Mouse (Mus musculus) liver, embryonic 13.5 days (tissue): ENCODE measurements around the gene Gpr83. TPM values are rescaled to one million over a fixed set of nuclear protein-coding genes. Genes with fewer than 3 reads are reported as not detected.

ENCODE experiments used
- ATAC-seq: fragments of 200-750 bp; cut with Nextera tagmentation; 2 replicates; pipeline ENCODE4 v1.8.0; 2017; ENCODE audit warnings: low read depth, mild to moderate bottlenecking, moderate number of reproducible peaks, moderate library complexity
- DNase-seq: peaks from one replicate; pipeline ENCODE4 v3.0.0; 2022
- H3K27ac ChIP-seq: fragments of 300-500 bp; sonication (generic); 2 replicates; pipeline ENCODE4 v1.5.1; 2015; ENCODE audit warnings: moderate library complexity, mild to moderate bottlenecking, inconsistent platforms
- H3K27me3 ChIP-seq: fragments of 300-500 bp; sonication (generic); 2 replicates; pipeline ENCODE4 v1.6.1; 2015; ENCODE audit warnings: mild to moderate bottlenecking, inconsistent platforms
- H3K36me3 ChIP-seq: fragments of 300-500 bp; sonication (generic); 2 replicates; pipeline ENCODE4 v1.6.1; 2015; ENCODE audit warnings: mild to moderate bottlenecking, inconsistent platforms
- H3K4me1 ChIP-seq: fragments of 300-500 bp; sonication (generic); replicated peaks from 2 replicates; pipeline ENCODE4 v1.6.1; 2015; ENCODE audit warnings: inconsistent platforms
- H3K4me2 ChIP-seq: fragments of 300-500 bp; sonication (generic); 2 replicates; pipeline ENCODE4 v1.6.1; 2015; ENCODE audit warnings: inconsistent platforms, mild to moderate bottlenecking, moderate library complexity
- H3K4me3 ChIP-seq: fragments of 300-500 bp; sonication (generic); replicated peaks from 2 replicates; pipeline ENCODE4 v1.5.1; 2015; ENCODE audit warnings: mild to moderate bottlenecking, inconsistent platforms
- H3K9ac ChIP-seq: fragments of 300-500 bp; sonication (generic); 2 replicates; pipeline ENCODE4 v1.6.1; 2015; ENCODE audit warnings: mild to moderate bottlenecking, inconsistent platforms
- H3K9me3 ChIP-seq: fragments of 300-500 bp; sonication (generic); replicated peaks from 2 replicates; pipeline ENCODE4 v1.6.1; 2016; ENCODE audit warnings: inconsistent platforms
- WGBS: fragments of 180-500 bp; shearing (Covaris S2); methylation state at CpG from one replicate; pipeline ENCODE4 v1.1.7; 2015; ENCODE audit not compliant: insufficient replicate concordance; 5-methylcytosine and 5-hydroxymethylcytosine counted together
- polyA plus RNA-seq: library from polyadenylated mRNA; unstranded; fragments of >200 nt; fragmentation: Nextera tagmentation; extraction: Ambion mirVana; gene quantifications from 2 replicates; pipeline ENCODE4 v1.2.1, GENCODE M21; 2015

The Gpr83 gene
- polyA plus RNA-seq, 1 experiment from 2014 or later: 0.05 TPM

DNA sequence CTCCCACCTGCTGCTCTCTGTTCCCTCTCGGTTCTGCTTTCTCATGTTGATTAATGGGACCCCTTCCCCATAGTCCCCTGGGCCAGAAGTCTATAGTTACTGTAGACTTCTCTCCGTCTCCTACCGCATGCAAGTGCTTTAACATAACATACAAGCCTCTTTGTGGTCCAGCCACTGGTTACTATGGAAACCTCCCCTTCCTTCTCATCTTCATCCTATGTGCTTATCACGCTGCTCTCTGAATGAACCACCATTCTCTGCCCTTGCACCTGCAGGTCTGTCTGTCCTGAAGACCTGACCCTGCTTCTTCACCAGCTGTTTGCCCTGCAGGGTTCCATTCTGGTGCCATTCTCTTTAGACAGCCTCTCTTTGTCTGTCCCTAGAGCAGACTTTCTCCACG is 50.0 kb downstream of the Gpr83 start:
- no peak overlapping the region for H3K4me2 ChIP-seq
- no peak overlapping the region for H3K9ac ChIP-seq
- H3K4me1 ChIP-seq: no peaks in the 10 kb centered on the region
- DNase-seq (no peak), ATAC-seq (no peak)
- no peaks in the 10 kb centered on the region for H3K27me3 ChIP-seq
- H3K27ac ChIP-seq: no peak overlapping the region
- H3K36me3 ChIP-seq: no peaks in the 10 kb centered on the region
- no peaks in the 10 kb centered on the region for H3K9me3 ChIP-seq
- 57% methylated on average over 5 of the region's 5 CpGs for WGBS
- no peak overlapping the region for H3K4me3 ChIP-seq

- Histone ChIP-seq H3K4me2 (no peak overlapping the region), H3K4me3 (no peak overlapping the region), H3K9ac (no peak overlapping the region), H3K27me3 (no peaks in the 10 kb centered on the region), H3K4me1 (no peaks in the 10 kb centered on the region), H3K27ac (no peak overlapping the region), H3K36me3 (no peaks in the 10 kb centered on the region), H3K9me3 (no peaks in the 10 kb centered on the region)
- ATAC-seq: no peak
- no peak for DNase-seq
- 56% methylated on average over 2 of the region's 2 CpGs for WGBS
Measured at GRCm38 (mm10) chr9:14912037-14912436, 52.0 kb downstream of the Gpr83 start.

- ATAC-seq: no peak
- Histone ChIP-seq H3K27ac (no peak overlapping the region), H3K9ac (no peak overlapping the region), H3K4me2 (no peak overlapping the region), H3K4me3 (no peak overlapping the region), H3K9me3 (no peaks in the 10 kb centered on the region), H3K27me3 (no peaks in the 10 kb centered on the region), H3K4me1 (no peaks in the 10 kb centered on the region), H3K36me3 (no peaks in the 10 kb centered on the region)
- DNase-seq: no peak
- 73% methylated on average over 2 of the region's 2 CpGs for WGBS
Measured at GRCm38 (mm10) chr9:14917661-14918060, 57.7 kb downstream of the Gpr83 start.

- Histone ChIP-seq H3K4me1 (no peaks in the 10 kb centered on the region), H3K9ac (no peak overlapping the region), H3K27me3 (no peaks in the 10 kb centered on the region), H3K36me3 (no peaks in the 10 kb centered on the region), H3K4me3 (no peak overlapping the region), H3K4me2 (no peak overlapping the region), H3K9me3 (no peaks in the 10 kb centered on the region), H3K27ac (no peak overlapping the region)
- ATAC-seq: no peak
- DNase-seq: no peak
- 62% methylated on average over 5 of the region's 5 CpGs for WGBS
Measured at GRCm38 (mm10) chr9:14918825-14919668, 59.0 kb downstream of the Gpr83 start.

Other genes starting within 250 kb of the Gpr83 start
- gene Amotl1, start 215.2 kb upstream of the Gpr83 start, polyA plus RNA-seq: 1.6 and 1.8 TPM in 2 replicates
- 0.07 and 0.09 TPM in 2 replicates for gene Piwil4, start 119.5 kb upstream of the Gpr83 start, polyA plus RNA-seq
- 0.64 and 0.69 TPM in 2 replicates for gene Fut4, start 107.8 kb upstream of the Gpr83 start, polyA plus RNA-seq
- gene 1700012B09Rik, start 89.2 kb upstream of the Gpr83 start, polyA plus RNA-seq: not detected in 2 replicates
- gene Mre11a, start 75.6 kb upstream of the Gpr83 start, polyA plus RNA-seq: 22.6 and 27.6 TPM in 2 replicates
- gene Ankrd49, start 75.4 kb upstream of the Gpr83 start, polyA plus RNA-seq: 36.2 and 42.2 TPM in 2 replicates
- not detected in 2 replicates for gene Izumo1r, start 43.7 kb downstream of the Gpr83 start, polyA plus RNA-seq
- 7.9 and 8.0 TPM in 2 replicates for gene Panx1, start 185.3 kb downstream of the Gpr83 start, polyA plus RNA-seq